Mouse (Mus musculus) layer of hippocampus, adult 11-12 months (tissue): ENCODE measurements around the gene Sec61g.
"Not testable (repeated sequence)": the region's sequence is repeated elsewhere in the genome, so short reads cannot be mapped to it uniquely, and the experiment has no call there.

ENCODE experiments used
- DNase-seq: peaks from one replicate; pipeline ENCODE4 v3.0.0; 2022; ENCODE audit warnings: low spot score

Sec61g gene

DNA sequence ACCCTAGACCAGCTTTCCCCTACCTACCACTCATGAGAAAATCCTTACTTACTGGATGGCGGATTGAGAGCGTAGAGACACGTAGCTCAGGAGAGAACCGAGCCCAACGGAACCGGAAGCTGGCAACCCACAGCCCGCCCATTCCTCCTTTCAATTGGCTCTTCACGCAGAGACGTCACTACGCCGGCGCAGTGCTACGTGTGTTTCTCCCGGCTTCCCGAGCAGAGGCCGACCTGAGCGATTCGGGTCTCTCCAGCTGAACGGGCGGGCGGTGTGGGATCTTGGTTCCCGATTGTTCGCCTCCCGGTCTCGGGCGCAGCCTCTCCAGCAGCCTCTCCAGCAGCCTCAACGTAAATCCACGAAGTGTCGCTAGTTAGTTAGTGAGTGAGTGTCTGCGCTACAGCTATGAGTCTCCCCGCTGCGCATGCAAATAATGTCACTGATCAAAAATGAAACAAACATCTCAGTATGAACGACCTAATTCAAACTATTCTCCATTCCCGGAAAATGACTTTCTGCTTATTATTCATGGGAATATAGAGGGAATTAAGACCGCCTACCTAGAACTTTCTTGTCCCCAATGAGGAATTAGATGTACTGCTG, at the start of gene Sec61g:
Sec61g (minus strand) TSS at position 433 of the 603 bp plus-strand sequence.
- peak; percentile 93 for DNase-seq

DNA sequence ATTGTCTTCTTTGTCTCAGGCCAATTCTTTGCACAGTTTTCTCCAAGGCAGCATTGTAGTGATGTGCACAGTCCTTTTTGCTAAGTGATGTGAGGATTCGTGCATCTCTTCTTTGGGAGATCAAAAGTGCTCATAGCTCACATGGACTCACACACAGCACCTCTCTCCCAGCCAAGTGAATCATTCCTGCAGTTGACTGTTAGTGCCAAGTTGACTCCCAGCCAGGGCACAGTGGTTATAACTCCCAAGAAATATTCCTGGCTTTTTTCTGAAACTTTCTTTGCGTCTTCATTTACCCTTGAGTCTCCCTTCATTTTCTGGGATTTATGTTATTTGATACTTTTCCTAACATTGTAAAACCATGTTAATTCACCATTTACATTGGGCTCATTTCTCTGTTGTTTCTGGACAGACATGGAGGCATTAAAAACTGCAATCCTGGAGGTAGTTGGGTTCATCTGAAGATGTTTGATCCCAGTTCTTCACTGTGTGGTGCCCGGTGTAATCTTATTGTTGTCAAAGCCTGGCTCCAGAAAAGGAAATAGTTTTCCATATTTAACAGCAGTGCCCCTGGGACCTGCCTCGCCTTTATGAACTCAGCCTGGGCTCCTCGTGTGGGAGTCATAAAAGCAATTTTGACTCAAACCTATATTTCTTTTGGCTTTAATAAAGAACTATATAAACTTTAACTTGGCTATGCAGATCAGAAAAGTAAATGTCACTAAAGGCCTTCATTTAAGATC, 38.3 kb upstream of the Sec61g start:
- DNase-seq = no peak

DNA sequence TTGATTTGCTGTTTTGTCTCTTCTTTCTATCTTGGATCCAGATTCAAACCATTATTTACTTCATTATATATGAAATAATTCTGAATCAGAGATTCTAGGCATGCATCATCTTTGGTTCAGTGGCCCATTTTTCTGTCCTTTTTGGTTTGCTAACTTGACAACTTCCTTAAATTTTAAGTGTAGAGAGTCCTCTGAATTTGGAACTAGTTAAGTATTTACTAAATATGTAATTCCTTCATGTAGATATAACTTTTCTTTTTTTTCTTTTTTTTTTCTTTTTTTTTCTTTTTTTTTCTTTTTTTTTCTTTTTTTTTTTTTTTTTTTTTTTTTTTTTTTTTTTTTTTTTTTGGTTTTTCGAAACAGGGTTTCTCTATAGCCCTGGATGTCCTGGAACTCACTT, 29.1 kb upstream of the Sec61g start:
- no peak for DNase-seq

DNA sequence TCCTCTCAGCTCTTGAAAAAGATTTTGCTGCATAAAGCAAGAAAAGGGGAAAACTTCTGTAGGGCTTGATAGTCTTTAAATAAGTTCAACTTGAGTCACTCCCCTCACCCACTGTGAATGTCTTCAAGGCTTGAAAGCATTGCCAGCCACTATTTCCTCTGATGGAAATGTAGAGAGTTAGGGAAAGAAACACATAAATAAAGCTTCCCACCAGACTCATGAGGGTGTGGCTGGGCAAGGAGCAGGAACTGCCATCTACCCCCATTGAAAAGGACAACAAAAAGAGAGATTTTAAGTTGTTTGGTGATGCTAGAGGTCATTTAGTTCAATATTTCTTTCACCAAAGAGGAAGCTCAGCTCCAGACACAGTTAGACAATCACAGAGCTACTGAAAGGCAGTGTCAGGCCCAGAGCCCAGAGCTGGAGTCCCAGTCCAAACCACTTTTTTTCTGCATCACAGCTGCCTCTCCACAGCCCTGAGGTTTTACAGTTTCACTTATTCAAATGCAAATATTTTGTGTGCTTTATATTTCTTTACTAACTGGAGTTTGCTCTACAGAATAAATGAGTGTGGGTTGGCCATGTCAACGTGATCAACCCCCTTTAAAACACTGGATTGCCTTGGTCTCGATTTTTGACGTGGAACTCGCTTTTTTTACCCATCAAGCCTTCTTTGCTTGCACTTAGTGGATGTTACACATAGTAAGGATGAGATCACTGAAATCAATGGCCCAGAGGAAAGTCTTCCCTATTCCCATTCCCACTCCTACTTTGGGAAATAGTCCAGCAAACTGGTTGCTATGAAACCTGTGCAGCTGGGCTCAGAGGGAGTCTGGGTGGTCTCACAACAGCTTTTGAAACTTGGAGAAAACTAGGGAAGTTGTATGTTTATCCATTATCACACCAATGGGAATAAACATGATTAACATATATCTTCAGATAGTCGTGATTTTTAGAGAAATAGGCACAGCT, 26.6 kb upstream of the Sec61g start:
- no peak for DNase-seq

DNA sequence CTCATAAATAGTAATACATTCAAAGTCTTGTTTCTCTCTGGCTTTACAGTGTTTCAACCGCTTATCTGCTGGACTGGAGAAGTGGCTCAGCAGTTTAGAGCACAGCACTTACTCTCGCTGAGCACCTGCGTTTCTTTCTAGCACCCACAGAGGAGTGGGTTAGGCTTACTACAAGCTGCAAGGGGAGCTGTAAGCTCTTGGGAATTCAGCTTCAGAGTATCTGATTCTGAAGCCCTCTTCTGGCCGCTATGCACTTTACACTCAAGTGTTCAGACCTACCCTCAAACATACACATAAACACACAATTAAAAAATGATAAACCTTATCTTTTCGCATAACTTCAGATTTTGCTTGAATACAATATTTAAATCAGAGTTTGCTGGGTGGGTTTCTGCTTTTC, 24.6 kb upstream of the Sec61g start:
- no peak for DNase-seq

- no peak for DNase-seq
Measured at GRCm38 (mm10) chr11:16528909-16529308, 20.6 kb upstream of the Sec61g start.

DNA sequence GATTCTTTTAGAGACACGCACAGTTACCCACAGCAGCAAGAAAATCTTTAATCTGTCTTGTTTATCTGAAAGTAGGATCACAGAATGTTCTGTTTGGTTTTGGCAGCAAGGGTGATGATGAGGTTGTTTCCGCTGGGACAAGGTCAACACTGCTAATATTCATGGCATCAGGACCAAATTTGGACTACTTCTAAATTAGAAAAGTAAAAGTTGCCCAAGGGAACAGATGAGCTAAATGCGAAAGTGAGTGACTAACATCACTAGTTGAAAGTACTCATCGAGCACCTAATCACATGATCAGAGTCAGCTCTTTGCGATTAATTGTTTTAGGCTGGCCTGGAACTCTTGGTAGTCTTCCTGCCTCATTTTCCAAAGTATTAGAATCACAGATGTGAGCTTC, 20.1 kb upstream of the Sec61g start:
- DNase-seq = no peak

DNA sequence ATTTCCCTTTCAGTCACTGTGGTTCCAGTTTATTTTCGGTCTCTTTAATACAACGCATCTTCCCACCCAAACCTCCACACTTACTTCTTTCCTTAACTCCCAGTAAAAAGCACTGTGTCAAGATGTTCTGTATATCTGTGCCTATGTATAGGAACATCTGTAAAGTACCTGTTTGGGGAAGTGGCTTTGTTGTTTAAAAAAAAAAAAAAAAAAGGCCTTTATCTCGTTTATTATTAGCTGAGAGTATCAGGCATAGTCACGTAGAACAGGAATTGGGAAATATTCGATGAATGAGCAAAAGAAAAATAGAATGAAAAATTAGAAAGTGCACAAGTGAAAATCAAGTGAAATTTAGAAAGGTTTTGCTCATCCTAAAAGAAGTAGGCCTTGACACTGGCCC, 19.5 kb upstream of the Sec61g start:
- no peak for DNase-seq

DNA sequence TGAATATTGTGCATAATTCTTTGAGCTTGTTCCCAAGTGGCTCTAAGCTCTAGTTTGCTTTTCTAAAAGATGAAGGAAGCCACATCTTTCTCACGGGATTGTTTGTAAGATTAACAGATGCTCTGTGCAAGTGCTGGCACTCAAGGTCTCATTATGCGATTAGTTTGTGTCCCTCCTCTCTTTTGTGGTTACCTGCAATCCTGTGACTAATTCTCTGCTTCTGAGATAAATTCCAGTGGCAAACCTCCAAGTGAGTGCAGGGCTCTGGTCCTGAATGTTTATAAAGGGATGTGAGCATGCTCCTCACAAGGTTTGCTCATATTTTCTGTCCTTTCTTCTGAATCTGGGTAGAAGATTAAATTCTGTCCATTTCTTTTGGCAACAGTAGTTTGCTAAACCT, 18.2 kb upstream of the Sec61g start:
- DNase-seq = no peak

GRCm38 (mm10) chr11:16525724-16526123, 17.4 kb upstream of the Sec61g start:
- no peak for DNase-seq

DNA sequence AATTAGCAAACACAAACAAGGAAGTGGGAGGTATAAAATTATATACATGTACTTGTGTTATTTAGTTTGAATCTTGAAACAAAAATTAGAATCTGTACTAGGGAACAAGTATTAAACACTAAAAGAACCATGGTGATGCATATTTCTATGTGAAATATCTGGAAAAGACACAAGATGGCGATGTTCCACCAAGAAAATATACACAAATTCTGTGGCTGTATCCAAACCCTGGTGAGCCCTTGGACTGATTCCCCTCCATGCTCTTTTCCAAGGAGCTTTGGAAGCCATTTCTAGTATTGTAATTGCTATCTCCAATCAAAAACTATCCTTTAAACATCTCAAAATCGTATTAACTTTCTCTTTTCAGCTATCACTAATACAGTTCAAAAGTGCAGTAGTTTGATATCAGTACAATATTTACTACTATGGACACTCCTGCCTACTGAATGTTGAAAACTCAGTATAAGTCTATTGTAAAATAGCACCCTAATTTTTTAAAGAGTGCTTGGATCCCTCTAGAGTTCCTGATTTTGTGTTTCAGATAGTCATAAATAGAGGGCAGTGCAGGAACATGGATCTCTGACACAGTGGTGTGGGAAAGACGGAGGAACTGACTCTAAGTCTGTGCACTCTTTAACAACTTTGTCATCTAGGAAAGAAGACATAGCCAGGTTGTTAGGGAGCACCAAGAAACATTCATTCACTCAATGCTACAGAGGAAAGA, 16.8 kb upstream of the Sec61g start:
- peak; percentile 32 for DNase-seq

- DNase-seq = not testable (repeated sequence)
Measured at GRCm38 (mm10) chr11:16515081-16515480, 6.8 kb upstream of the Sec61g start.

- not testable (repeated sequence) for DNase-seq
Measured at GRCm38 (mm10) chr11:16514221-16514620, 5.9 kb upstream of the Sec61g start.

DNA sequence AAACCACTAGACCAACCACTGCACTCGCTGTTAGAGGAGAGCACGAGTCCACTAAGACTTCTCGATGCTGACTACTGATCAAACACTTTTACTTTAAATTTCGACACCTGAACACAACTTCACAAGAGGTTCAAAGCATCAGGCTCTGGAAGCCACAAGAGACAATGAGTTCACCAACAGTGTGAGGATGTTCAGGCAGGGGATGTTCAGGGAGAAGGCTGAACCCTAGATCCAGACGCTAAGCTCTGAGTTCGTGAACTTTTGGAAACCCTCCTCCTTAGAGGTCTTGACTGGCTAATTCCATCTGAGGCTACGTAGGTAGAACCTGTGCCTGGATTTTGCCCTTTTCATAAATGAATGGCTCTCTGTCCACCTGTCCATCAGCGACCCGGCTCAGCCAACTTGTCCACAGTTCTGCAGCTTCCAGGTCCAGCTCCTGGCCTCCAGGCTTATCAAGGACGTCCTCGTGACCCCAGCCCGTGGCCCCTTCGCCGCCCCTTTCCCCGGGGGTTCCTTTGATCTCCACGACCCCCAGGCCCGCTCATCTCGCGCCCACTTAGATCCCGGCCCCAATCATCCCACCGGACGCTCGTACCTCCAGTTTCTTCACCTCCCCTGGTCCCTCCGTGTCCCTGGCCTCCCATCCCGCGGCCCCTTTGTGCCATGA, 766 bp downstream of the Sec61g start:
- DNase-seq = peak; percentile 16

DNA sequence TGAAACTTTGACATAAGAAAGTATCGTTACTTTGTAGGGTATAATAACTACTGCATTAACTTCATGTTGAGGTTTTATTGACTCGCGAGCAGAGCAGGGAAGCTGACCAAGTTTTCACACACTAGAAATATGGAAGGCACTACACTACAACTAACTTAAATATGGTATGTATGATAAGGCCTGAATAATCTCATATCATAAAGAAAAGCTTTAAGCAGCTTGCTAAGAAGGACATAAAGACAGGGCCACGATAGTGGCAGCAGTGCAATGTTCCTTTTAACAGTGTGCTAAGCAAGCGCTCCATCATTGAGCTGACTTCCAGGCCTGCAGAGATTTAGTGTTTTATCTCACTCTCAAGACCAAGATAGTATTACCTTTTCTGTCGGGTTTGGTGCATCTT, 2.3 kb downstream of the Sec61g start:
- no peak for DNase-seq

DNA sequence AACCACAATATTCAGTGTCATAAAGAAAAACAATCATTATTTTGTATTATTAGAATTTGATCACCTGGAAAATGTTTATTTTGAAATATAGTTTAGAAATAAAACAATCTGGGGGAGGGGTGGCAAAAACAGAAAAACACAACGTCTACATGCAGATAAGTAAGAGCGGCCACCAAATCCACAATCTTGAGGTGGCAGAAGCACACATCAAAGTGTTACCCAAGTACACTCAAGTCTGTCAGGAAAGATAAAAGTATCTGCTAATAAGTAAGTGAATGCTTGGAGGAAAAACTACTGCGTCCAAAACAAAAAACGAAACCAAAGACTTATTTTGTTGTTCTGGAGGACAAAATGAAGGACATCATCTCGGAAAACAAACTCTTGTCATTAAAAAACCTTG, 5.1 kb downstream of the Sec61g start:
- DNase-seq = no peak

DNA sequence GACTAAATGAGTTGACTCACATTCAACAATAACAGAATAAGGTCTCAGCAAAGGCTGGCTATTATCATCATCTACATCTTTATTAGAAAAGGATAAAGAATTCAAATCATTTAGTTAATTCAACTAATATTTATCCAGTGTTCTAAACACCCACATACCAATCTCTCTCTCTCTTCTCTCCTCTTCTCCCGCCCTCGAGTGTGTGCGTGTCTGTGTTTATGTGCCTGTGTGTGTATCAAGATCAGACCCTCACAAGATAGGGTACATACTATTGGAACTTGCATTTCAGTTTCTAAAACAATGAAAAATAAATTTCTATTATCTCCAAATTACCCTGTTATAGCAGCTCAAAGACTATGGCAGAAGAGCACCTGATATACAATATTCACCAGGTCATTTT, 5.5 kb downstream of the Sec61g start:
- no peak for DNase-seq

- DNase-seq = no peak
Measured at GRCm38 (mm10) chr11:16498756-16499680, 9.3 kb downstream of the Sec61g start.
